Mouse (Mus musculus) stomach, postnatal 0 days (tissue): Measurements from ENCODE around the gene Glipr2. TPM values are rescaled to one million over a fixed set of nuclear protein-coding genes. Genes with fewer than 3 reads are reported as not detected.
A peak's percentile ranks its signal among the peaks of the same experiment; 100 is the strongest.

ENCODE experiments used
- ATAC-seq: fragments of 200-750 bp; cut with Nextera tagmentation; 2 replicates; pipeline ENCODE4 v1.8.0; 2017; ENCODE audit not compliant: low FRiP score, low TSS enrichment
- DNase-seq: peaks from one replicate; pipeline ENCODE4 v3.0.0-alpha.2; 2016; ENCODE audit warnings: low spot score
- H3K27ac ChIP-seq: fragments of 300-500 bp; sonication (generic); replicated peaks from 2 replicates; pipeline ENCODE4 v1.5.1; 2014; ENCODE audit warnings: mild to moderate bottlenecking, control low read depth
- H3K27me3 ChIP-seq: fragments of 300-500 bp; sonication (generic); 2 replicates; pipeline ENCODE4 v1.6.1; 2014; ENCODE audit warnings: low read length; ENCODE audit not compliant: control insufficient read depth, insufficient read depth
- H3K36me3 ChIP-seq: fragments of 300-500 bp; sonication (generic); 2 replicates; pipeline ENCODE4 v1.6.1; 2014; ENCODE audit warnings: low read length, mixed read lengths; ENCODE audit not compliant: control insufficient read depth, insufficient read depth
- H3K4me1 ChIP-seq: fragments of 300-500 bp; sonication (generic); replicated peaks from 2 replicates; pipeline ENCODE4 v1.6.1; 2014; ENCODE audit warnings: antibody characterized with exemption; ENCODE audit not compliant: control insufficient read depth, insufficient read depth
- H3K4me2 ChIP-seq: fragments of 300-500 bp; sonication (generic); replicated peaks from 2 replicates; pipeline ENCODE4 v1.6.1; 2014; ENCODE audit warnings: low read depth, mild to moderate bottlenecking, control low read depth, moderate library complexity
- H3K4me3 ChIP-seq: fragments of 300-500 bp; sonication (generic); 2 replicates; pipeline ENCODE4 v1.5.1; 2014; ENCODE audit warnings: low read depth, low read length, control low read depth
- H3K9ac ChIP-seq: fragments of 300-500 bp; sonication (generic); 2 replicates; pipeline ENCODE4 v1.6.1; 2014; ENCODE audit warnings: mild to moderate bottlenecking, low read length, control low read depth, mixed read lengths
- H3K9me3 ChIP-seq: fragments of 300-500 bp; sonication (generic); 2 replicates; pipeline ENCODE4 v1.6.1; 2016; ENCODE audit warnings: low read length; ENCODE audit not compliant: control insufficient read depth
- CTCF ChIP-seq: IDR thresholded peaks from 2 replicates; pipeline ENCODE4 v1.5.1; 2016; ENCODE audit warnings: antibody characterized with exemption, low read depth, mild to moderate bottlenecking, moderate library complexity
- EP300 ChIP-seq: optimal IDR thresholded peaks from 2 replicates; pipeline ENCODE3; 2016; ENCODE audit warnings: antibody characterized with exemption
- WGBS: fragments of 180-500 bp; shearing (Covaris S2); extraction: QIAGEN DNeasy Blood & Tissue Kit; methylation state at CpG from one replicate; pipeline ENCODE4 v1.1.7; 2014; 5-methylcytosine and 5-hydroxymethylcytosine counted together
- polyA plus RNA-seq: library from polyadenylated mRNA; unstranded; fragments of >200 nt; fragmentation: Nextera tagmentation; extraction: Ambion mirVana; gene quantifications from 2 replicates; pipeline ENCODE4 v1.2.1, GENCODE M21; 2015

Glipr2 gene
- polyA plus RNA-seq, result 43.4 and 46.4 TPM in 2 replicates

- Histone ChIP-seq H3K36me3 (no peaks in the 10 kb centered on the region), H3K4me2 (peak within 1 kb of the TSS; percentile 95), H3K4me1 (no peaks in the 10 kb centered on the region), H3K9me3 (no peaks in the 10 kb centered on the region), H3K27ac (peak within 1 kb of the TSS; percentile 90), H3K27me3 (no peaks in the 10 kb centered on the region), H3K9ac (peak within 1 kb of the TSS; percentile 76), H3K4me3 (peak within 1 kb of the TSS; percentile 62)
- WGBS, result under 1% methylated on average over 45 of the region's 45 CpGs
- ATAC-seq, result peak; percentile 89
- peak; percentile 89 for DNase-seq
- no peak for TF ChIP-seq EP300
- TF ChIP-seq CTCF, result peak; percentile 87
Measured at GRCm38 (mm10) chr4:43957292-43957845, at the start of gene Glipr2. TSS of gene Glipr2 (plus strand) at chr4:43957401.

GRCm38 (mm10) chr4:43918221-43918620, 39.0 kb upstream of the Glipr2 start:
- DNase-seq, result no peak
- Histone ChIP-seq H3K4me2 (no peak overlapping the region), H3K4me1 (no peaks in the 10 kb centered on the region), H3K27ac (no peak overlapping the region), H3K36me3 (peaks cover 4% of the 10 kb centered on the region; the same call in 1 of the 2 replicates), H3K27me3 (no peaks in the 10 kb centered on the region), H3K9me3 (no peaks in the 10 kb centered on the region), H3K9ac (no peak overlapping the region), H3K4me3 (no peak overlapping the region)
- WGBS, result 84% methylated on average over 5 of the region's 5 CpGs
- TF ChIP-seq CTCF, result no peak
- TF ChIP-seq EP300, result no peak
- ATAC-seq, result no peak

DNA sequence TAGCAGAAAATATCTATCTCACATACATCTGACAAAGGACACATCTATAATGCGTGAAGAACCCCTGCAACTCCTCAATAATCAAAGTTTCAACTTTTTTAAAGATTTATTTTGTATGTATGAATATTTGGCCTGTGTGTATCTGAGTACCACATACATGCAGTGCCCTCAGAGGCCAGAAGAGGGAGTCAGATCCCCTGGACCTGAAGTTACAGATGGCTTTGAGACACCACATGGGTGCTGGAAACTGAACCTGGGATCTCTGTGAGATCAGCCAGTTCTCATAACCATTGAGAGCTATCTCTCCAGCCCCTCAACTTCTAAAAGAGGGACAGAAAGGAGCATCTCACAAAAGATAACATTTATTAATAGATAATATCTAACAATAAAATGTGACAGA, 36.6 kb upstream of the Glipr2 start:
- TF ChIP-seq EP300 (no peak), CTCF (peak; percentile 41)
- 91% methylated on average over 1 of the region's 1 CpGs for WGBS
- ATAC-seq, result no peak

GRCm38 (mm10) chr4:43925125-43925524, 32.1 kb upstream of the Glipr2 start:
- ATAC-seq, result no peak
- peaks cover 6% of the 10 kb centered on the region; the same call in 1 of the 2 replicates for H3K36me3 ChIP-seq

More for the DNA sequence above, 36.6 kb upstream of the Glipr2 start:
- no peaks in the 10 kb centered on the region for H3K27me3 ChIP-seq
- no peak overlapping the region for H3K4me3 ChIP-seq
- peaks cover 4% of the 10 kb centered on the region; the same call in 1 of the 2 replicates for H3K36me3 ChIP-seq
- no peak for DNase-seq
- H3K9ac ChIP-seq, result no peak overlapping the region
- no peaks in the 10 kb centered on the region for H3K4me1 ChIP-seq
- no peak overlapping the region for H3K27ac ChIP-seq
- no peak overlapping the region for H3K4me2 ChIP-seq
- H3K9me3 ChIP-seq, result no peaks in the 10 kb centered on the region

DNA sequence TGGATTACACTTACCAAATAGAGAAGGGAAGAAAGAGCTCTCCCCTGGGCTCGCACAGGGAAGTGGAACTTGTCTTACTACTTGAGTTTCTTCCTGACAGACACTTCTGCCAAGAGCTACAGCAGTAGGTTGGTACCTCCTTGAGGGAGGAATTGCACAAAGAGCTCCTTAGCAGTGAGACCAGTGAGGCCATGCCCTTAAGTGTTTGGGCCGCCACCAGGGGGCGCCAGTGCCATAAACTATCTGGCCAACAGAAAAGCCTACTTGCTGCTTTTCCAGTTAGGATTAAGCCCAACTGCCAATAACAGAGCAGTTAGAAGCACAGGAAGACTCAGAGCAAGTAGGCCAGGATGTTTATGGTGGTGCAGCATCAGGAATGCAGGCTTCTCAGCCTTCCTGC, 31.4 kb upstream of the Glipr2 start:
- Histone ChIP-seq H3K4me1 (no peaks in the 10 kb centered on the region), H3K27me3 (no peaks in the 10 kb centered on the region), H3K27ac (no peak overlapping the region), H3K4me2 (no peak overlapping the region), H3K9ac (no peak overlapping the region), H3K4me3 (no peak overlapping the region), H3K36me3 (peaks cover 6% of the 10 kb centered on the region; the same call in 1 of the 2 replicates), H3K9me3 (no peaks in the 10 kb centered on the region)
- peak; percentile 80 for ATAC-seq
- DNase-seq, result peak; percentile 88
- peak; percentile 97 for TF ChIP-seq CTCF
- TF ChIP-seq EP300, result no peak
- 11% methylated on average over 3 of the region's 3 CpGs for WGBS

More at GRCm38 (mm10) chr4:43925125-43925524, 32.1 kb upstream of the Glipr2 start:
- no peak for DNase-seq
- Histone ChIP-seq H3K4me2 (no peak overlapping the region), H3K9me3 (no peaks in the 10 kb centered on the region), H3K27me3 (no peaks in the 10 kb centered on the region), H3K27ac (no peak overlapping the region), H3K4me1 (no peaks in the 10 kb centered on the region), H3K9ac (no peak overlapping the region), H3K4me3 (no peak overlapping the region)
- 87% methylated on average over 6 of the region's 6 CpGs for WGBS
- TF ChIP-seq EP300 (no peak), CTCF (no peak)

GRCm38 (mm10) chr4:43927826-43928225, 29.4 kb upstream of the Glipr2 start:
- no peak overlapping the region for H3K4me3 ChIP-seq
- DNase-seq (peak; percentile 47), ATAC-seq (no peak)
- WGBS, result 92% methylated on average over 3 of the region's 3 CpGs
- H3K27me3 ChIP-seq, result no peaks in the 10 kb centered on the region
- no peak for TF ChIP-seq EP300
- peak; percentile 68 for TF ChIP-seq CTCF
- no peaks in the 10 kb centered on the region for H3K9me3 ChIP-seq
- no peak overlapping the region for H3K4me2 ChIP-seq
- peaks cover 4% of the 10 kb centered on the region; the same call in 1 of the 2 replicates for H3K36me3 ChIP-seq
- no peaks in the 10 kb centered on the region for H3K4me1 ChIP-seq
- no peak overlapping the region for H3K27ac ChIP-seq
- H3K9ac ChIP-seq, result no peak overlapping the region
